Mouse (Mus musculus) hindbrain, embryonic 16.5 days (tissue): ENCODE results near the gene Rtn4rl1. TPM values are rescaled to one million over a fixed set of nuclear protein-coding genes. Genes with fewer than 3 reads are reported as not detected.
A peak's percentile ranks its signal among the peaks of the same experiment; 100 is the strongest.

Experiments
- ATAC-seq: fragments of 200-750 bp; cut with Nextera tagmentation; 2 replicates; pipeline ENCODE4 v1.8.0; 2017; ENCODE audit warnings: moderate TSS enrichment, moderate library complexity
- H3K27ac ChIP-seq: fragments of 300-500 bp; sonication (generic); 2 replicates; pipeline ENCODE4 v1.5.1; 2014; ENCODE audit warnings: low read depth, mild to moderate bottlenecking, control low read depth, low read length, moderate library complexity
- H3K27me3 ChIP-seq: fragments of 300-500 bp; sonication (generic); replicated peaks from 2 replicates; pipeline ENCODE4 v1.6.1; 2014; ENCODE audit warnings: low read length; ENCODE audit not compliant: control insufficient read depth, insufficient read depth
- H3K36me3 ChIP-seq: fragments of 300-500 bp; sonication (generic); 2 replicates; pipeline ENCODE4 v1.6.1; 2014; ENCODE audit warnings: mild to moderate bottlenecking, low read length, moderate library complexity, mixed read lengths; ENCODE audit not compliant: control insufficient read depth, insufficient read depth
- H3K4me1 ChIP-seq: fragments of 300-500 bp; sonication (generic); 2 replicates; pipeline ENCODE4 v1.6.1; 2014; ENCODE audit warnings: low read depth, low read length; ENCODE audit not compliant: control insufficient read depth, insufficient read depth
- H3K4me2 ChIP-seq: fragments of 300-500 bp; sonication (generic); 2 replicates; pipeline ENCODE4 v1.6.1; 2014; ENCODE audit warnings: mild to moderate bottlenecking, low read length, control low read depth, moderate library complexity
- H3K4me3 ChIP-seq: fragments of 300-500 bp; sonication (generic); 2 replicates; pipeline ENCODE4 v1.5.1; 2014; ENCODE audit warnings: mild to moderate bottlenecking, low read length, control low read depth, moderate library complexity
- H3K9ac ChIP-seq: fragments of 300-500 bp; sonication (generic); 2 replicates; pipeline ENCODE4 v1.6.1; 2014; ENCODE audit warnings: low read depth, mild to moderate bottlenecking, control low read depth, low read length, moderate library complexity
- H3K9me3 ChIP-seq: fragments of 300-500 bp; sonication (generic); 2 replicates; pipeline ENCODE4 v1.6.1; 2014; ENCODE audit warnings: mild to moderate bottlenecking, low read length, moderate library complexity; ENCODE audit not compliant: control insufficient read depth
- WGBS: fragments of 180-500 bp; shearing (Covaris S2); extraction: QIAGEN DNeasy Blood & Tissue Kit; methylation state at CpG from one replicate; pipeline ENCODE4 v1.1.7; 2014; 5-methylcytosine and 5-hydroxymethylcytosine counted together
- polyA plus RNA-seq: library from polyadenylated mRNA; unstranded; fragments of >200 nt; fragmentation: Nextera tagmentation; extraction: Ambion mirVana; gene quantifications from 2 replicates; pipeline ENCODE4 v1.2.1, GENCODE M21; 2015

The Rtn4rl1 gene
- polyA plus RNA-seq, 1 experiment from 2014 or later = 10.7 TPM

DNA sequence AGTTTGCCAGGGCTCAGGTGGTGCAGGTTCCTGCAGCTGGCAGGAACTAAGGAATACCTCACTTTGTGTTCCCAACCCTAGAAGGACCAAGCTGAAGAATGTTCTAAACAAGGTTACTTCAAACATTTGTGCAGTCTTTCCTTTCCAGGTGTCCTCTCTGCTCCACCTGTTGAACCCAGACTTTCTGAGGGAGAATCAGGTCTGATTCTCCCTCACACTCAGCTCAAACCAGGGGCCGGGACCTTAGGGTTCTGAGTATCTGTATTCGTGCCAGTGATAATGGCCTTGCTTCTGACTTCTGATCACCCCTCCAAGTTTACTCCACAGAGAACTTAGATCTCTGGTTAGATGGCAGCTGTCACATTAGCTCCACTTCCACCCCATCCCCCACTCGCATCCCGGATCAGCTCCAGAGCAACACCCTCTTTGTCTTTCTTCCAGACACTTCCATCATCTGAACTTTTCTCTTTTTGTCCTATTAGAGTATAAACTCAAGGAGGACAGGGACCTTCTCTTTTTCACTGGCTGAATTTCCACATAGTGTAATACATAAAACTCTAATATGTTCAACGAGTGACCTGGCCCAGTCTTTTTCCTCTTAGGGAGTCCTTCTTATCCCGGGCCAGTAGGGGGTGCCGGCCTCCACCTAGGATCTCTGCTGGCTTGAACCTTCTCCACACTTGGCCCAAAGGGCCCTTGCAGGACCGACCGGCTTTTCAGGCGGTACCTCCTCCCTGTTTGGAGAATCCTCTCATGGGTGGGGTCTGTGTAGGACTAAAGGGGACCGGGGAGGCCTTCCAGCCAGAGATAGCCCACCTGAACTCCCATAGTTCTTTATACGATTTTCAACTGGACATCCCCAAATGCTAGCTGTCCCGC is 1.0 kb upstream of the Rtn4rl1 start:
- Histone ChIP-seq H3K4me2 (peak overlapping the region; percentile 72), H3K36me3 (no peaks in the 10 kb centered on the region), H3K9ac (peak overlapping the region; percentile 68; the same call in 1 of the 2 replicates), H3K27me3 (peaks cover 11% of the 10 kb centered on the region), H3K9me3 (no peaks in the 10 kb centered on the region), H3K4me1 (peaks cover 39% of the 10 kb centered on the region), H3K27ac (no peak overlapping the region), H3K4me3 (peak overlapping the region; percentile 60)
- peak; percentile 40 for ATAC-seq
- WGBS = 20% methylated on average over 13 of the region's 13 CpGs

GRCm38 (mm10) chr11:75194121-75194849 is 702 bp downstream of the Rtn4rl1 start:
- H3K9ac ChIP-seq = peak overlapping the region; percentile 68
- H3K4me3 ChIP-seq = peak overlapping the region; percentile 60
- WGBS = under 1% methylated on average over 52 of the region's 52 CpGs
- peak overlapping the region; percentile 72 for H3K4me2 ChIP-seq
- peaks cover 11% of the 10 kb centered on the region for H3K27me3 ChIP-seq
- H3K9me3 ChIP-seq = no peaks in the 10 kb centered on the region
- no peak for ATAC-seq
- H3K36me3 ChIP-seq = no peaks in the 10 kb centered on the region
- H3K4me1 ChIP-seq = peaks cover 37% of the 10 kb centered on the region
- peak overlapping the region; percentile 32; the same call in 1 of the 2 replicates for H3K27ac ChIP-seq

GRCm38 (mm10) chr11:75194850-75195461 is 1.4 kb downstream of the Rtn4rl1 start:
- H3K4me2 ChIP-seq = peak overlapping the region; percentile 72
- peak; percentile 35; the same call in 1 of the 2 replicates for ATAC-seq
- peaks cover 11% of the 10 kb centered on the region for H3K27me3 ChIP-seq
- peak overlapping the region; percentile 20; the same call in 1 of the 2 replicates for H3K27ac ChIP-seq
- peak overlapping the region; percentile 60 for H3K4me3 ChIP-seq
- no peaks in the 10 kb centered on the region for H3K9me3 ChIP-seq
- peak overlapping the region; percentile 68 for H3K9ac ChIP-seq
- H3K36me3 ChIP-seq = no peaks in the 10 kb centered on the region
- peaks cover 31% of the 10 kb centered on the region for H3K4me1 ChIP-seq
- under 1% methylated on average over 39 of the region's 39 CpGs for WGBS

- Histone ChIP-seq H3K4me3 (peak overlapping the region; percentile 60), H3K36me3 (no peaks in the 10 kb centered on the region), H3K27me3 (peaks cover 11% of the 10 kb centered on the region), H3K4me2 (peak overlapping the region; percentile 72), H3K4me1 (peaks cover 31% of the 10 kb centered on the region), H3K27ac (no peak overlapping the region), H3K9me3 (no peaks in the 10 kb centered on the region), H3K9ac (peak overlapping the region; percentile 25; the same call in 1 of the 2 replicates)
- WGBS = 52% methylated on average over 6 of the region's 6 CpGs
- no peak for ATAC-seq
These were observed 2.5 kb downstream of the Rtn4rl1 start for GRCm38 (mm10) chr11:75196131-75196530.

GRCm38 (mm10) chr11:75197956-75198355 is 4.4 kb downstream of the Rtn4rl1 start:
- Histone ChIP-seq H3K9ac (no peak overlapping the region), H3K27ac (no peak overlapping the region), H3K4me3 (no peak overlapping the region), H3K9me3 (no peaks in the 10 kb centered on the region), H3K27me3 (peaks cover 11% of the 10 kb centered on the region), H3K4me2 (no peak overlapping the region), H3K36me3 (no peaks in the 10 kb centered on the region), H3K4me1 (peaks cover 30% of the 10 kb centered on the region)
- ATAC-seq = no peak
- WGBS = 36% methylated on average over 7 of the region's 7 CpGs

DNA sequence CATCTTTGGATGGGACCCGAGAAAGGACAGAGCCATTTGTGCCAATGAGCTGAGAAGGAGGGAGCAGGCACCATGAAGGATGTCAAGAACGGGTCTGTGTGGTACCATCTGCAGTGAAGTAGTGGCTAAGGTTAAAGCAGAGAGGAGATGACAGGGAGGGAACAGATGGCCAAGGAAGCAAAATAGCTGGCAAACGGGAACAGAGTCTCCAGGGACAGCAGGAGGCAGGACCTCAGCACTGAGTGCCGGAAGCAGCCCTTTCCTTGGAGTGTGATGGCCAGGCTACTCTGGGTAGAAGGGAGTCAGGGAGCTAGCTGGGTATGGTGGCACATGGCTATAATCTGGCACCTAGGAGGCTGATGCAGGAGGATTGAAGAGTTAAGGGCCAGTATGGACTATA is 5.2 kb downstream of the Rtn4rl1 start:
- Histone ChIP-seq H3K36me3 (no peaks in the 10 kb centered on the region), H3K4me1 (peaks cover 24% of the 10 kb centered on the region), H3K27me3 (peaks cover 8% of the 10 kb centered on the region; the same call in 1 of the 2 replicates), H3K4me2 (no peak overlapping the region), H3K9me3 (no peaks in the 10 kb centered on the region), H3K27ac (no peak overlapping the region), H3K4me3 (no peak overlapping the region), H3K9ac (no peak overlapping the region)
- 47% methylated on average over 4 of the region's 4 CpGs for WGBS
- ATAC-seq = no peak

GRCm38 (mm10) chr11:75199951-75200350 is 6.4 kb downstream of the Rtn4rl1 start:
- Histone ChIP-seq H3K9me3 (no peaks in the 10 kb centered on the region), H3K4me1 (peaks cover 13% of the 10 kb centered on the region), H3K27ac (no peak overlapping the region), H3K27me3 (peaks cover 8% of the 10 kb centered on the region; the same call in 1 of the 2 replicates), H3K4me2 (no peak overlapping the region), H3K36me3 (no peaks in the 10 kb centered on the region), H3K9ac (no peak overlapping the region), H3K4me3 (no peak overlapping the region)
- WGBS = 78% methylated on average over 5 of the region's 5 CpGs
- ATAC-seq = no peak

DNA sequence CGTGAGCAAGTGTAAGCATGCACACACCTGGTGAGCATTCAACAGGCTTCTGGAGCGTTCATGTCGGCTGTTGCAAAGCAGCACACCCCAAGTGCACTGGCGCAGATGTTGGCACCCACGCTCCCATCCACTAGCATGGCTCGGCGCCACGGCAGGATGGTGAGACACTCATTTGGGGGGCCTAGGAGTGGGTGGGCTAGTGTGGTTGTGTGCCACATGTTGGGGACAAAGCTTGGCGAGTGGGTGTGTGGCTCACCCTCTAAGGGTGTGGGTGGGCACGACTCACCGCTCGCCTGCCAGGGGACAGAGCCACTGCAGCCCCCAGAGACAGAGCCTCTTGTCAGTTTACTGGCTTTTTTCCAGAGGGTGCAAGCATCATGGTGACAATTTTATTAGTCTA is 7.4 kb downstream of the Rtn4rl1 start:
- Histone ChIP-seq H3K4me3 (no peak overlapping the region), H3K9me3 (no peaks in the 10 kb centered on the region), H3K36me3 (no peaks in the 10 kb centered on the region), H3K4me2 (no peak overlapping the region), H3K9ac (no peak overlapping the region), H3K27ac (no peak overlapping the region), H3K4me1 (peaks cover 6% of the 10 kb centered on the region), H3K27me3 (peaks cover 5% of the 10 kb centered on the region; the same call in 1 of the 2 replicates)
- WGBS = 87% methylated on average over 12 of the region's 12 CpGs
- no peak for ATAC-seq
